Mouse (Mus musculus): Measurements from ENCODE around the gene Btd.
"Not testable (repeated sequence)": the region's sequence is repeated elsewhere in the genome, so short reads cannot be mapped to it uniquely, and the experiment has no call there.

The Btd gene

GRCm38 (mm10) chr14:31640890-31641505, at the start of gene Btd, which contains the start of gene Hacl1:
Gene Btd, plus strand, starts transcription at chr14:31641028.
Gene Hacl1, minus strand, starts transcription at chr14:31641286.
- peak; percentile 98 for DNase-seq (ENCODE audit: low read depth, low spot score)

- DNase-seq (ENCODE audit: low read depth, low spot score) = no peak
These were observed 49.6 kb upstream of the Btd start, which contains the start of gene Colq for GRCm38 (mm10) chr14:31591243-31591642. Gene Colq, minus strand, starts transcription at chr14:31591343.

GRCm38 (mm10) chr14:31593036-31593435, 47.8 kb upstream of the Btd start:
- no peak for DNase-seq (ENCODE audit: low read depth, low spot score)

GRCm38 (mm10) chr14:31594693-31595092, 46.1 kb upstream of the Btd start:
- DNase-seq (ENCODE audit: low read depth, low spot score) = no peak

- no peak for DNase-seq (ENCODE audit: low read depth, low spot score)
These were observed 44.4 kb upstream of the Btd start for GRCm38 (mm10) chr14:31596408-31596807.

GRCm38 (mm10) chr14:31597446-31597845, 43.4 kb upstream of the Btd start:
- no peak for DNase-seq (ENCODE audit: low read depth, low spot score)

- DNase-seq (ENCODE audit: low read depth, low spot score) = no peak
These were observed 38.8 kb upstream of the Btd start for GRCm38 (mm10) chr14:31601908-31602615.

- not testable (repeated sequence) for DNase-seq (ENCODE audit: low read depth, low spot score)
These were observed 38.2 kb upstream of the Btd start for GRCm38 (mm10) chr14:31602616-31602979.

- DNase-seq (ENCODE audit: low read depth, low spot score) = no peak
These were observed 35.9 kb upstream of the Btd start for GRCm38 (mm10) chr14:31604916-31605315.

GRCm38 (mm10) chr14:31605514-31605913, 35.3 kb upstream of the Btd start:
- DNase-seq (ENCODE audit: low read depth, low spot score) = peak; percentile 68

- peak; percentile 28 for DNase-seq (ENCODE audit: low read depth, low spot score)
These were observed 28.8 kb upstream of the Btd start for GRCm38 (mm10) chr14:31611986-31612385.

GRCm38 (mm10) chr14:31613671-31614070, 27.2 kb upstream of the Btd start:
- DNase-seq (ENCODE audit: low read depth, low spot score) = no peak

GRCm38 (mm10) chr14:31617204-31617603, 23.6 kb upstream of the Btd start:
- no peak for DNase-seq (ENCODE audit: low read depth, low spot score)

- no peak for DNase-seq (ENCODE audit: low read depth, low spot score)
These were observed 22.8 kb upstream of the Btd start for GRCm38 (mm10) chr14:31617997-31618396.

GRCm38 (mm10) chr14:31620591-31621223, 20.1 kb upstream of the Btd start:
- DNase-seq (ENCODE audit: low read depth, low spot score) = no peak

GRCm38 (mm10) chr14:31622748-31623147, 18.1 kb upstream of the Btd start:
- no peak for DNase-seq (ENCODE audit: low read depth, low spot score)

GRCm38 (mm10) chr14:31630677-31631076, 10.2 kb upstream of the Btd start:
- DNase-seq (ENCODE audit: low read depth, low spot score) = peak; percentile 52

GRCm38 (mm10) chr14:31640346-31640889, 410 bp upstream of the Btd start, which contains the start of gene Gm49387:
Gene Gm49387, minus strand, starts transcription at chr14:31640878.
- DNase-seq (ENCODE audit: low read depth, low spot score) = no peak

GRCm38 (mm10) chr14:31641506-31642155, 803 bp downstream of the Btd start:
- DNase-seq (ENCODE audit: low read depth, low spot score) = no peak

GRCm38 (mm10) chr14:31644183-31644830, 3.5 kb downstream of the Btd start:
- DNase-seq (ENCODE audit: low read depth, low spot score) = no peak

- peak; percentile 65 for DNase-seq (ENCODE audit: low read depth, low spot score)
These were observed 4.2 kb downstream of the Btd start for GRCm38 (mm10) chr14:31644931-31645547.
